Mouse (Mus musculus) myocyte (in vitro differentiated cells): ENCODE results near the gene 4930426L09Rik. TPM values are rescaled to one million over a fixed set of nuclear protein-coding genes. Genes with fewer than 3 reads are reported as not detected.
"Not testable (repeated sequence)": the region's sequence is repeated elsewhere in the genome, so short reads cannot be mapped to it uniquely, and the experiment has no call there.

Experiments
- H3K27me3 ChIP-seq: one replicate; pipeline ENCODE4 v1.6.1; 2011; ENCODE audit not compliant: control insufficient read depth, insufficient read depth, insufficient read length
- H3K36me3 ChIP-seq: one replicate; pipeline ENCODE4 v1.6.1; 2011; ENCODE audit not compliant: control insufficient read depth, insufficient read depth
- H3K4me2 ChIP-seq: one replicate; pipeline ENCODE4 v1.6.1; 2011; ENCODE audit warnings: low read depth, control low read depth
- H3K4me3 ChIP-seq: one replicate; pipeline ENCODE4 v1.5.1; 2011; ENCODE audit warnings: mild to moderate bottlenecking, control low read depth, moderate library complexity
- H3K79me2 ChIP-seq: one replicate; pipeline ENCODE4 v1.6.1; 2011; ENCODE audit not compliant: control insufficient read depth, insufficient read depth
- H3ac ChIP-seq: one replicate; pipeline ENCODE4 v1.6.1; 2011; ENCODE audit not compliant: control insufficient read depth, insufficient read length
- CEBPB ChIP-seq: IDR thresholded peaks from 2 replicates; pipeline ENCODE4 v1.6.1; 2011; ENCODE audit warnings: mild to moderate bottlenecking, moderate library complexity; ENCODE audit not compliant: poor library complexity, insufficient read depth, severe bottlenecking
- E2F4 ChIP-seq: IDR thresholded peaks from one replicate; pipeline ENCODE4 v1.6.1; 2011; ENCODE audit warnings: mild to moderate bottlenecking, control low read depth, moderate library complexity; ENCODE audit not compliant: insufficient read depth
- MAX ChIP-seq: IDR thresholded peaks from one replicate; pipeline ENCODE4 v1.6.1; 2011; ENCODE audit warnings: low read depth, mild to moderate bottlenecking, control low read depth
- MYOD1 ChIP-seq, 3 experiments: IDR thresholded peaks; one replicate each; pipeline ENCODE4 v1.6.1; 2011; ENCODE audit warnings: control low read depth in 2 of 3, low read depth in 2 of 3, mild to moderate bottlenecking in 2 of 3, moderate library complexity in 1 of 3; ENCODE audit not compliant: insufficient read length in 2 of 3, control insufficient read depth in 1 of 3
- MYOG ChIP-seq, 3 experiments: IDR thresholded peaks; one replicate each; pipeline ENCODE4 v1.6.1; 2011; ENCODE audit warnings: control low read depth in 2 of 3, low read depth in 2 of 3, mild to moderate bottlenecking in 2 of 3; ENCODE audit not compliant: insufficient read length in 2 of 3, control insufficient read depth in 1 of 3, insufficient read depth in 1 of 3
- POLR2A ChIP-seq: IDR thresholded peaks from one replicate; pipeline ENCODE4 v1.6.1; 2011; ENCODE audit warnings: low read depth, mild to moderate bottlenecking, control low read depth, moderate library complexity; ENCODE audit not compliant: insufficient read length
- POLR2AphosphoS2 ChIP-seq: IDR thresholded peaks from one replicate; pipeline ENCODE4 v1.6.1; 2011; ENCODE audit warnings: low read depth, control low read depth; ENCODE audit not compliant: insufficient read length
- REST ChIP-seq: IDR thresholded peaks from one replicate; pipeline ENCODE4 v1.6.1; 2011; ENCODE audit warnings: mild to moderate bottlenecking, control low read depth, moderate library complexity; ENCODE audit not compliant: insufficient read depth, insufficient read length
- SRF ChIP-seq: IDR thresholded peaks from one replicate; pipeline ENCODE4 v1.6.1; 2011; ENCODE audit warnings: low read depth; ENCODE audit not compliant: control insufficient read depth, insufficient read length
- TCF12 ChIP-seq: IDR thresholded peaks from one replicate; pipeline ENCODE4 v1.6.1; 2011; ENCODE audit warnings: mild to moderate bottlenecking, control low read depth; ENCODE audit not compliant: poor library complexity, insufficient read depth, severe bottlenecking
- TCF3 ChIP-seq: IDR thresholded peaks from one replicate; pipeline ENCODE4 v1.6.1; 2011; ENCODE audit warnings: low read depth, control low read depth; ENCODE audit not compliant: insufficient read length
- USF1 ChIP-seq: IDR thresholded peaks from one replicate; pipeline ENCODE4 v1.6.1; 2011; ENCODE audit warnings: low read depth, mild to moderate bottlenecking, control low read depth, moderate library complexity
- polyA plus RNA-seq: library from polyadenylated mRNA; unstranded; fragments of >200 nt; fragmentation: generic; extraction: Trizol; gene quantifications from one replicate; pipeline ENCODE4 v1.2.1, GENCODE M21; 2012; ENCODE audit warnings: missing spikeins

The 4930426L09Rik gene
- polyA plus RNA-seq, 1 experiment: 0.35 TPM

DNA sequence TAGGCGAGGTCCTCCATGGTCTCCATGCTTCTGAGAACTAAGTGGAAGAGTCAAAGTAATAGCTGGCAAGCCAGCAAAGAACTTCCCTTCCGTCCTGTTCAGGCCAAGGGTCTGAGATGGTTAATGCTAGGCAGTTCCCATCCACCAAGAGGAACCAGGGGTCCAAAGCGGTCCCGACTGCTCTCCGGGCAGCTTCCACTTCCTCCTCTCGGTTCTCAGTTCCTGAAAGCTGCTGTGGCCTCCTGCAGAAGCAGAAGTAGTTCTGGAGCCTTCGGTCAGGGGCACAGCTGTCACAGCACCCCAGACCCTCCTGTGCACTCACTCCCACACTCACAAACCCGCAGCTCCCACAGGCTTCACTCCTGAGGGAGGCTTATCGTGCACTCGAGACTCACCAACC, 6.7 kb downstream of the 4930426L09Rik start:
- TF ChIP-seq REST (no peak), MYOD1 (IDR thresholded peaks at IDR 0.05; ENCODE audit: control insufficient read depth in 1 of 3, insufficient read length in 2 of 3, low read depth in 2 of 3) (no peak), CEBPB (no peak), E2F4 (no peak), USF1 (no peak), MAX (no peak), TCF3 (no peak)
- H3K79me2 ChIP-seq: no peaks in the 10 kb centered on the region
- no peak overlapping the region for H3ac ChIP-seq
- no peak overlapping the region for H3K4me2 ChIP-seq
- H3K36me3 ChIP-seq: no peaks in the 10 kb centered on the region
- H3K27me3 ChIP-seq: no peaks in the 10 kb centered on the region
- H3K4me3 ChIP-seq: no peak overlapping the region

DNA sequence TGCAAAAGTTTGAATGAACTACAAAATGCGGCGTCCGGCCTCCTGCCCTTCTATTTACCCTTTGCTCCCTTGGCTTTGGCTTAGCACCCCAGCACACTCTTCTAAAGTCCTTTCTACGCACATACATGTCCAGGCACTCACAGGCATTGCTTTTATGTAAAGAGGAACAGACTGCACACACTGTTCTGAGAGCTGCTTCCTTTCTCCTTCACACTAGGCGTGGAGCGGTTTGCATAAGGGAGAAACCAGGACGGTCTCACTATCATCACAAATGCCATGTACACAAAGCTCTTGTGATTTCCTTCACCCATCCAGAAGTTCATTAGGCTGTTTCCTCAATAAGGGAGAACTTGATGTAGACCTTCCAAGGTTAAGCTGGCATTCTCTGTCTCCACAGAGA, 8.0 kb downstream of the 4930426L09Rik start:
- no peaks in the 10 kb centered on the region for H3K36me3 ChIP-seq
- H3K4me2 ChIP-seq: no peak overlapping the region
- no peaks in the 10 kb centered on the region for H3K79me2 ChIP-seq
- H3ac ChIP-seq: no peak overlapping the region
- TF ChIP-seq MAX (no peak), POLR2AphosphoS2 (no peak), TCF12 (no peak), CEBPB (no peak), TCF3 (no peak), E2F4 (no peak), USF1 (no peak), SRF (no peak), MYOG (IDR thresholded peaks at IDR 0.05; ENCODE audit: control insufficient read depth in 1 of 3, insufficient read depth in 1 of 3, insufficient read length in 2 of 3, low read depth in 2 of 3) (no peak), MYOD1 (IDR thresholded peaks at IDR 0.05; ENCODE audit: control insufficient read depth in 1 of 3, insufficient read length in 2 of 3, low read depth in 2 of 3) (no peak), POLR2A (no peak), REST (no peak)
- no peaks in the 10 kb centered on the region for H3K27me3 ChIP-seq
- H3K4me3 ChIP-seq: no peak overlapping the region

GRCm38 (mm10) chr2:19007580-19007979, 9.4 kb downstream of the 4930426L09Rik start:
- no peak overlapping the region for H3K4me2 ChIP-seq
- no peaks in the 10 kb centered on the region for H3K27me3 ChIP-seq
- no peaks in the 10 kb centered on the region for H3K79me2 ChIP-seq
- H3K4me3 ChIP-seq: no peak overlapping the region
- H3ac ChIP-seq: no peak overlapping the region
- TF ChIP-seq REST: no peak
- H3K36me3 ChIP-seq: no peaks in the 10 kb centered on the region

DNA sequence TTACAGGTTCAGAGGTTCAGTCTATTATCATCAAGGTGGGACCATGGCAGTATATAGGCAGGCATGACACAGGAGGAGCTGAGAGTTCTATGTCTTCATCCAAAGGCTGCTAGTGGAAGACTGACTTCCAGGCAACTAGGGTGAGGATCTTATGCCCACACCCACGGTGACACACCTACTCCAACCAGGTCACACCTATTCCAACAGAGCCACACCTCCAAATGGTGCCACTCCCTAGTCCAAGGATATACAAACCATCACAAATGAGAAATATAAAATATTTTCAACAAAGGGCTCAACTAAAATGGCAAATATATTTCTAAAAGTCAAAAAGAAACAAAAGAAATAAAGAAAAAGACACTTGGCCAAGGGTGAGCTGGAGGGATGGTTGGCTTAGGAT, 12.4 kb downstream of the 4930426L09Rik start:
- H3K36me3 ChIP-seq, H3K4me3 ChIP-seq, H3K4me2 ChIP-seq, H3ac ChIP-seq, H3K27me3 ChIP-seq, H3K79me2 ChIP-seq: not testable (repeated sequence)

DNA sequence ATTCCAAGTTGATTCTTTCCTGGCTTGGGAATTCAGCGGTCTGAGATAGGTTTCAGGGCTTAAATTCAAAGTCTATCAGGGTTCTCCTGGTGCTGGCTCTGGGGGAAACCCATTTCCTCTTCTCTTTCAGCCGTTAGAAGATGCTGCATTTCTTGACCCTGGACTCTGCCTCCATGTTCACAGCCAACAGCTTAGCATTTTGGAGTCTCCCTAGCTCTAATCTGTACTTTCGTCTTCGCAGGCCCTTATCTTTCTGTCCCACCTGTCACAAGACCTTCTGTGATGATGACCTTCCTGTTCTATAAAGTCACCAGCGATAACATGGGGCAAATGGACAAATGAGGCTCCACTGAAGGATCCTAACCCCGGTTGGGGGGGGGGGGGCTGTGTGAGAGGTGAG, 13.3 kb downstream of the 4930426L09Rik start:
- no peak overlapping the region for H3K4me2 ChIP-seq
- H3K36me3 ChIP-seq: no peaks in the 10 kb centered on the region
- no peak overlapping the region for H3K4me3 ChIP-seq
- no peaks in the 10 kb centered on the region for H3K27me3 ChIP-seq
- H3ac ChIP-seq: no peak overlapping the region
- TF ChIP-seq MYOG (IDR thresholded peaks at IDR 0.05; ENCODE audit: control insufficient read depth in 1 of 3, insufficient read depth in 1 of 3, insufficient read length in 2 of 3, low read depth in 2 of 3): no peak
- TF ChIP-seq MAX: no peak
- no peak for TF ChIP-seq POLR2AphosphoS2
- no peak for TF ChIP-seq E2F4
- no peak for TF ChIP-seq TCF3
- TF ChIP-seq REST: no peak
- TF ChIP-seq USF1: no peak
- no peak for TF ChIP-seq SRF
- no peak for TF ChIP-seq TCF12
- TF ChIP-seq POLR2A: no peak
- no peak for TF ChIP-seq MYOD1 (IDR thresholded peaks at IDR 0.05; ENCODE audit: control insufficient read depth in 1 of 3, insufficient read length in 2 of 3, low read depth in 2 of 3)
- H3K79me2 ChIP-seq: no peaks in the 10 kb centered on the region

- TF ChIP-seq MYOG (IDR thresholded peaks at IDR 0.05; ENCODE audit: control insufficient read depth in 1 of 3, insufficient read depth in 1 of 3, insufficient read length in 2 of 3, low read depth in 2 of 3) (no peak), USF1 (no peak), MAX (no peak), CEBPB (no peak), SRF (no peak), REST (no peak), POLR2A (no peak), TCF3 (no peak)
- Histone ChIP-seq H3K36me3 (no peaks in the 10 kb centered on the region), H3K4me2 (no peak overlapping the region), H3K4me3 (no peak overlapping the region), H3K27me3 (no peaks in the 10 kb centered on the region), H3K79me2 (no peaks in the 10 kb centered on the region), H3ac (no peak overlapping the region)
Observed at GRCm38 (mm10) chr2:19016348-19016747, 18.2 kb downstream of the 4930426L09Rik start.
